Mouse (Mus musculus) midbrain, embryonic 16.5 days (tissue): ENCODE data around the gene Ccdc61. TPM values are rescaled to one million over a fixed set of nuclear protein-coding genes. Genes with fewer than 3 reads are reported as not detected.

Experiments
- ATAC-seq: fragments of 200-750 bp; cut with Nextera tagmentation; 2 replicates; pipeline ENCODE4 v1.8.0; 2017; ENCODE audit warnings: moderate TSS enrichment
- H3K27ac ChIP-seq: fragments of 300-500 bp; sonication (generic); 2 replicates; pipeline ENCODE4 v1.5.1; 2014; ENCODE audit warnings: mild to moderate bottlenecking, low read length, mixed read lengths
- H3K27me3 ChIP-seq: fragments of 300-500 bp; sonication (generic); 2 replicates; pipeline ENCODE4 v1.6.1; 2014; ENCODE audit warnings: low read depth, low read length, mixed read lengths; ENCODE audit not compliant: control insufficient read depth, insufficient read depth
- H3K36me3 ChIP-seq: fragments of 300-500 bp; sonication (generic); 2 replicates; pipeline ENCODE4 v1.6.1; 2014; ENCODE audit warnings: mild to moderate bottlenecking, low read length, moderate library complexity, mixed read lengths; ENCODE audit not compliant: control insufficient read depth, insufficient read depth
- H3K4me1 ChIP-seq: fragments of 300-500 bp; sonication (generic); 2 replicates; pipeline ENCODE4 v1.6.1; 2014; ENCODE audit warnings: mild to moderate bottlenecking, low read length, mixed read lengths; ENCODE audit not compliant: control insufficient read depth, insufficient read depth
- H3K4me2 ChIP-seq: fragments of 300-500 bp; sonication (generic); 2 replicates; pipeline ENCODE4 v1.6.1; 2014; ENCODE audit warnings: mild to moderate bottlenecking, low read length, mixed read lengths
- H3K4me3 ChIP-seq: fragments of 300-500 bp; sonication (generic); 2 replicates; pipeline ENCODE4 v1.5.1; 2014; ENCODE audit warnings: low read depth, mild to moderate bottlenecking, low read length, moderate library complexity, mixed read lengths
- H3K9ac ChIP-seq: fragments of 300-500 bp; sonication (generic); 2 replicates; pipeline ENCODE4 v1.6.1; 2014; ENCODE audit warnings: low read depth, low read length, mixed read lengths
- H3K9me3 ChIP-seq: fragments of 300-500 bp; sonication (generic); replicated peaks from 2 replicates; pipeline ENCODE4 v1.6.1; 2014; ENCODE audit warnings: mild to moderate bottlenecking, low read length, mixed read lengths; ENCODE audit not compliant: control insufficient read depth, poor library complexity, severe bottlenecking
- WGBS: fragments of 180-500 bp; shearing (Covaris S2); extraction: QIAGEN DNeasy Blood & Tissue Kit; methylation state at CpG from one replicate; pipeline ENCODE4 v1.1.7; 2014; 5-methylcytosine and 5-hydroxymethylcytosine counted together
- polyA plus RNA-seq: library from polyadenylated mRNA; unstranded; fragments of >200 nt; fragmentation: Nextera tagmentation; extraction: Ambion mirVana; gene quantifications from 2 replicates; pipeline ENCODE4 v1.2.1, GENCODE M21; 2015

The Ccdc61 gene
- polyA plus RNA-seq, 1 experiment from 2014 or later = 31.2 TPM

- Histone ChIP-seq H3K4me1 (no peaks in the 10 kb centered on the region), H3K27ac (no peak overlapping the region), H3K4me2 (no peak overlapping the region), H3K27me3 (no peaks in the 10 kb centered on the region; the same call in 1 of the 2 replicates), H3K36me3 (no peaks in the 10 kb centered on the region), H3K4me3 (no peak overlapping the region), H3K9ac (no peak overlapping the region), H3K9me3 (no peaks in the 10 kb centered on the region)
- WGBS = 98% methylated on average over 1 of the region's 1 CpGs
- no peak for ATAC-seq
These were observed 61.8 kb downstream of the Ccdc61 start for GRCm38 (mm10) chr7:18848395-18848794.

GRCm38 (mm10) chr7:18844811-18845210 lies 65.4 kb downstream of the Ccdc61 start:
- H3K36me3 ChIP-seq = no peaks in the 10 kb centered on the region
- H3K27me3 ChIP-seq = no peaks in the 10 kb centered on the region; the same call in 1 of the 2 replicates
- H3K4me2 ChIP-seq = no peak overlapping the region
- no peak overlapping the region for H3K27ac ChIP-seq
- ATAC-seq = no peak
- no peaks in the 10 kb centered on the region for H3K4me1 ChIP-seq
- H3K4me3 ChIP-seq = no peak overlapping the region
- no peak overlapping the region for H3K9ac ChIP-seq
- H3K9me3 ChIP-seq = no peaks in the 10 kb centered on the region
- 58% methylated on average over 5 of the region's 5 CpGs for WGBS

- H3K27me3 ChIP-seq = no peaks in the 10 kb centered on the region
- WGBS = 55% methylated on average over 1 of the region's 1 CpGs
- H3K4me3 ChIP-seq = no peak overlapping the region
- ATAC-seq = peak; percentile 51
- H3K4me1 ChIP-seq = no peaks in the 10 kb centered on the region
- H3K9me3 ChIP-seq = no peaks in the 10 kb centered on the region
- no peak overlapping the region for H3K9ac ChIP-seq
- no peak overlapping the region for H3K27ac ChIP-seq
- H3K4me2 ChIP-seq = peak overlapping the region; percentile 48
- no peaks in the 10 kb centered on the region for H3K36me3 ChIP-seq
These were observed 69.0 kb downstream of the Ccdc61 start for GRCm38 (mm10) chr7:18841174-18841567.

Other genes starting within 250 kb of the Ccdc61 start
- not detected in 2 replicates for gene Psg20, start 224.2 kb downstream of the Ccdc61 start, polyA plus RNA-seq
- gene Psg22, start 192.3 kb downstream of the Ccdc61 start, polyA plus RNA-seq = not detected in 2 replicates
- gene Psg19, start 111.9 kb downstream of the Ccdc61 start, polyA plus RNA-seq = not detected in 2 replicates
- 0.09 TPM in 1 of 2 replicates, not detected in the other for gene Psg17, start 88.8 kb downstream of the Ccdc61 start, polyA plus RNA-seq
- 0.45 and 0.69 TPM in 2 replicates for gene Mill2, start 70.4 kb downstream of the Ccdc61 start, polyA plus RNA-seq
- 25.4 and 29.9 TPM in 2 replicates for gene Pglyrp1, start 39.1 kb downstream of the Ccdc61 start, polyA plus RNA-seq
- 11.9 and 14.3 TPM in 2 replicates for gene Nova2, start 15.5 kb upstream of the Ccdc61 start, polyA plus RNA-seq
- 0.52 and 0.79 TPM in 2 replicates for gene Nanos2, start 77.0 kb upstream of the Ccdc61 start, polyA plus RNA-seq
- gene Mypop, start 80.8 kb upstream of the Ccdc61 start, polyA plus RNA-seq = 3.9 and 5.1 TPM in 2 replicates
- 26.0 and 26.7 TPM in 2 replicates for gene Irf2bp1, start 93.6 kb upstream of the Ccdc61 start, polyA plus RNA-seq
- not detected in 2 replicates for gene Foxa3, start 113.1 kb upstream of the Ccdc61 start, polyA plus RNA-seq
- gene Sympk, start 114.0 kb upstream of the Ccdc61 start, polyA plus RNA-seq = 25.6 and 28.7 TPM in 2 replicates
- gene Rsph6a, start 144.3 kb upstream of the Ccdc61 start, polyA plus RNA-seq = 0.14 and 0.28 TPM in 2 replicates
- gene Dmwd, start 165.8 kb upstream of the Ccdc61 start, polyA plus RNA-seq = 28.4 and 28.7 TPM in 2 replicates
- gene Dmpk, start 173.4 kb upstream of the Ccdc61 start, polyA plus RNA-seq = 6.9 and 8.1 TPM in 2 replicates
- gene Six5, start 184.2 kb upstream of the Ccdc61 start, polyA plus RNA-seq = 1.5 and 1.6 TPM in 2 replicates
- gene Gm4969, start 208.0 kb upstream of the Ccdc61 start, polyA plus RNA-seq = 8.2 and 9.5 TPM in 2 replicates
- gene Fbxo46, start 209.4 kb upstream of the Ccdc61 start, polyA plus RNA-seq = 18.2 and 21.1 TPM in 2 replicates
- gene Qpctl, start 238.9 kb upstream of the Ccdc61 start, polyA plus RNA-seq = 24.9 and 28.8 TPM in 2 replicates
- 105 TPM in 2 replicates for gene Snrpd2, start 239.3 kb upstream of the Ccdc61 start, polyA plus RNA-seq